Mouse (Mus musculus): Measurements from ENCODE around the gene Atxn7l3.
A peak's percentile ranks its signal among the peaks of the same experiment; 100 is the strongest.

Atxn7l3 gene

GRCm38 (mm10) chr11:102263211-102263610 lies 33.2 kb downstream of the Atxn7l3 start:
- DNase-seq (ENCODE audit: low spot score in 2 of 2) = no peak

GRCm38 (mm10) chr11:102258521-102258920 lies 37.9 kb downstream of the Atxn7l3 start:
- no peak for DNase-seq (ENCODE audit: low spot score in 2 of 2)

GRCm38 (mm10) chr11:102258095-102258494 lies 38.3 kb downstream of the Atxn7l3 start:
- DNase-seq (ENCODE audit: low spot score in 2 of 2) = no peak

- DNase-seq (ENCODE audit: low spot score in 2 of 2) = peak in 1 of 2 experiments; percentile 35
Measured at GRCm38 (mm10) chr11:102257514-102257913, 38.9 kb downstream of the Atxn7l3 start.

- DNase-seq (ENCODE audit: low spot score in 2 of 2) = no peak
Measured at GRCm38 (mm10) chr11:102249351-102250090, 46.9 kb downstream of the Atxn7l3 start.

GRCm38 (mm10) chr11:102248630-102249230 lies 47.7 kb downstream of the Atxn7l3 start, which contains the start of gene BC030867:
Gene BC030867, plus strand, starts transcription at chr11:102248882.
- peak; percentile 93 to 95 for DNase-seq (ENCODE audit: low spot score in 2 of 2)

GRCm38 (mm10) chr11:102246871-102247270 lies 49.6 kb downstream of the Atxn7l3 start:
- no peak for DNase-seq (ENCODE audit: low spot score in 2 of 2)

- no peak for DNase-seq (ENCODE audit: low spot score in 2 of 2)
Measured at GRCm38 (mm10) chr11:102246273-102246635, 50.2 kb downstream of the Atxn7l3 start.

GRCm38 (mm10) chr11:102245581-102246272 lies 50.7 kb downstream of the Atxn7l3 start:
- no peak for DNase-seq (ENCODE audit: low spot score in 2 of 2)

GRCm38 (mm10) chr11:102244926-102245449 lies 51.4 kb downstream of the Atxn7l3 start:
- peak; percentile 85 to 90 for DNase-seq (ENCODE audit: low spot score in 2 of 2)

GRCm38 (mm10) chr11:102241874-102242273 lies 54.6 kb downstream of the Atxn7l3 start:
- DNase-seq (ENCODE audit: low spot score in 2 of 2) = no peak

- DNase-seq (ENCODE audit: low spot score in 2 of 2) = no peak
Measured at GRCm38 (mm10) chr11:102241246-102241645, 55.2 kb downstream of the Atxn7l3 start.

GRCm38 (mm10) chr11:102240636-102241035 lies 55.8 kb downstream of the Atxn7l3 start:
- no peak for DNase-seq (ENCODE audit: low spot score in 2 of 2)
